Mouse (Mus musculus) heart, embryonic 10.5 days (tissue): Measurements from ENCODE around the gene Methig1. TPM values are rescaled to one million over a fixed set of nuclear protein-coding genes. Genes with fewer than 3 reads are reported as not detected.
A peak's percentile ranks its signal among the peaks of the same experiment; 100 is the strongest.

Experiments used
- DNase-seq: peaks from one replicate; pipeline ENCODE4 v3.0.0-alpha.2; 2017; ENCODE audit warnings: low spot score
- H3K27ac ChIP-seq: fragments of 300-500 bp; sonication (generic); 2 replicates; pipeline ENCODE4 v1.5.1; 2016; ENCODE audit warnings: mild to moderate bottlenecking
- H3K27me3 ChIP-seq: fragments of 300-500 bp; sonication (generic); 2 replicates; pipeline ENCODE4 v1.6.1; 2016; ENCODE audit warnings: mild to moderate bottlenecking; ENCODE audit not compliant: poor library complexity, insufficient read depth, severe bottlenecking
- H3K36me3 ChIP-seq: fragments of 300-500 bp; sonication (generic); 2 replicates; pipeline ENCODE4 v1.6.1; 2016; ENCODE audit warnings: mild to moderate bottlenecking, moderate library complexity
- H3K4me1 ChIP-seq: fragments of 300-500 bp; sonication (generic); 2 replicates; pipeline ENCODE4 v1.6.1; 2016; ENCODE audit warnings: mild to moderate bottlenecking
- H3K4me3 ChIP-seq: fragments of 300-500 bp; sonication (generic); 2 replicates; pipeline ENCODE4 v1.5.1; 2016; ENCODE audit warnings: mild to moderate bottlenecking, moderate library complexity
- H3K9me3 ChIP-seq: fragments of 300-500 bp; sonication (generic); 2 replicates; pipeline ENCODE4 v1.6.1; 2016; ENCODE audit warnings: mild to moderate bottlenecking, moderate library complexity
- WGBS: fragments of 180-500 bp; shearing (Covaris S2); methylation state at CpG from one replicate; pipeline ENCODE4 v1.1.7; 2016; 5-methylcytosine and 5-hydroxymethylcytosine counted together
- polyA plus RNA-seq: library from polyadenylated mRNA; unstranded; fragments of >200 nt; fragmentation: Nextera tagmentation; extraction: Ambion mirVana; gene quantifications from 2 replicates; pipeline ENCODE4 v1.2.1, GENCODE M21; 2016

The Methig1 gene
- polyA plus RNA-seq, 1 experiment from 2014 or later: 0.33 TPM

DNA sequence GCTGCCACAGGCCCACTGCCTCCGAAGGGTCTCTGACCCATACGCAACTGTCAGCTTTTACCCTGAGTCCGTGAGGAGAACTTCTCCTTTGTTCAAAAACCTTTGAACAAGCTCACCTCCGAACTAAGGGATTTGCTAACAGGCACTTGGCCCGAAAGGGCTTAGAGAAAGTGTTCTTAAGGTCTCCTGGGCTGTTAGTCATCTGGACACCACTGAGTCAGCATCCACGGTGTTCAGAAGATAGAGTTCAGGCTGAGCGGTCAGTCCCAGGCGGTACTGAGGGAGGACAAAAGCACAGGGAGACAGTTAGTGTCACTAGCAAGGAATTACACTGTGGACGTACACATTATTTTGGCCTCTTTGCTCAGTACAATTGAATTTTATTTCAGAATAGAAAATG lies 35.9 kb downstream of the Methig1 start:
- Histone ChIP-seq H3K4me1 (peaks cover 47% of the 10 kb centered on the region), H3K9me3 (no peaks in the 10 kb centered on the region), H3K36me3 (peaks cover 5% of the 10 kb centered on the region), H3K27ac (no peak overlapping the region), H3K27me3 (no peaks in the 10 kb centered on the region; the same call in 1 of the 2 replicates), H3K4me3 (no peak overlapping the region)
- DNase-seq: no peak
- WGBS: 77% methylated on average over 9 of the region's 9 CpGs

DNA sequence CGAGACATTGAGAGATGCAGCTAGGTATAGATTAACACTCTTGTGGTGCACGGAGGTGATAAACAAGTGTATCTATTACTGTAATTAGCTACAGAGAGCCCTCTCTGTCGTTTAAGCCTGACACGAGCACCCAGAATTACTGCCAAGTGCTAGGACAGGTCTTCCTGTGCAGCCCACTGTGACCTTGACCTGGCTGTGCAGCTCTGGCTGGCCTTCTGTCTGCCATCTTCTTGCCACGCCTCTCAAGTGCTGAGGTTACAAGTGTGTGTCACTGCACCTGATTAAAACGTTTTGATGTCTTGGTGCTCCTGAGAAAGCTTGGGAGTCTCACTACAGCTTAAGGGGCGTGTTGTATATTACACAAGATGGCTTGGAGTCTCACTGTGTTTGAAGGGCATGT lies 38.1 kb downstream of the Methig1 start:
- WGBS: 51% methylated on average over 7 of the region's 7 CpGs
- no peak for DNase-seq
- peaks cover 25% of the 10 kb centered on the region for H3K36me3 ChIP-seq
- H3K27me3 ChIP-seq: no peaks in the 10 kb centered on the region
- H3K4me1 ChIP-seq: peaks cover 50% of the 10 kb centered on the region
- H3K27ac ChIP-seq: peak overlapping the region; percentile 47
- no peak overlapping the region for H3K4me3 ChIP-seq
- H3K9me3 ChIP-seq: no peaks in the 10 kb centered on the region

DNA sequence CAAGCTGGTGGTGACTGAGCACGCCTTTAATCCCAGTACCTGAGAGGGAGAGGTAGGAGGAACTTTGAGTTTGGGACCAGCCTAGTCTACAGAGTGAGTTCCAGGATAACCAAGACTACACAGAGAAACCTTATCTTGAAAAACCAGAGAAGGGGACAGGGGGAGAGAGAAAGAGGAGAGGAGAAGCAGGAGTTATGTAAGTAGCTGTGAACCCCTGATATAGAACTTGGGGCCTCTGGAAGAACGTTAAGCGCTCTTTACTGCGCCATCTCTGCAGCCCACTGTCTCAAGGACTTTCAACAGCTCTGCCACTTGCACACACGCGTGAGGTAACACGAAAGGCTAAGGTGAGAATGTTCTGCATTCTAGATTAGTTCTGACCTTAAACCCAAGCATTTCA lies 38.6 kb downstream of the Methig1 start:
- peaks cover 30% of the 10 kb centered on the region for H3K36me3 ChIP-seq
- peaks cover 50% of the 10 kb centered on the region for H3K4me1 ChIP-seq
- H3K4me3 ChIP-seq: no peak overlapping the region
- DNase-seq: peak; percentile 84
- H3K9me3 ChIP-seq: no peaks in the 10 kb centered on the region
- peak overlapping the region; percentile 47 for H3K27ac ChIP-seq
- 72% methylated on average over 7 of the region's 7 CpGs for WGBS
- no peaks in the 10 kb centered on the region for H3K27me3 ChIP-seq

DNA sequence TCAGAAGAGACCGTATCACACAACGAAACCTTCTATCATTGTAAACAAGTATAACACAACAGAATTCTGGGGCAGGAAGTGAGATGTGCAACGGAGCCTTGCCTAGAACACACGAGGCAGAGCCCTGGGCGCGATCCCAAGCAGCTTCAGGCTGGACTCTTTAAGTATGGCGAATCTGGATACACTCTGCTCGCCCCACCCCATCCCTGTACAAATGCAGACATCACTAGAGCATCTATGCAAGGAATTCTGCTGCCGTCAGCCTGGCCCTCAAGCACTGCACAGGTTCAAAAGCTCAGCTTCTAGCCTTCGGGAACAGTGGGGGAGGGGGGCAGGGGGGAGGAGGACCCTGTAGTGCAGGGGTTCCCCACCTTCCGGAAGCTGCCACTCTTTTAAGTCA lies 40.1 kb downstream of the Methig1 start:
- WGBS: 71% methylated on average over 11 of the region's 11 CpGs
- H3K4me3 ChIP-seq: no peak overlapping the region
- no peaks in the 10 kb centered on the region for H3K9me3 ChIP-seq
- no peaks in the 10 kb centered on the region for H3K27me3 ChIP-seq
- peaks cover 44% of the 10 kb centered on the region for H3K36me3 ChIP-seq
- peak overlapping the region; percentile 13 for H3K27ac ChIP-seq
- DNase-seq: no peak
- H3K4me1 ChIP-seq: peaks cover 50% of the 10 kb centered on the region

DNA sequence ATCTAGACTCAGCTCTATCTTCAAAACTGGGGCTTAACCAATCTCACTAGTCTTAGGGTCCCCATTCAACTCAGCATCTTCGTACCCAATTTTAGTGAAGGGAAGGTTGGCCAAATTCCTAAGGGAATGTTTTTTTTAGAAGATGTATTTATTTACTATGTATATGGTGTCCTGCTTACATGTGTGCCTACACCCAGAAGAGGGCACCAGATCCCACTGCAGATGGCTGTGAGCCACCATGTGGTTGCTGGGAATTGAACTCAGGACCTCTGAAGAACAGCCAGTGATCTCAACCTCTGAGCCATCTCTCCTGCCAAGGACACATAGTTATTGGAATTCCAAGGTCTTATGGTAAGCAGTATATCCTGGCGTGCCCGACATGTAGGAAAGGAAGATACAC lies 42.6 kb downstream of the Methig1 start:
- WGBS: 97% methylated on average over 3 of the region's 3 CpGs
- H3K27me3 ChIP-seq: no peaks in the 10 kb centered on the region
- H3K36me3 ChIP-seq: peaks cover 69% of the 10 kb centered on the region
- no peaks in the 10 kb centered on the region for H3K9me3 ChIP-seq
- peaks cover 35% of the 10 kb centered on the region for H3K4me1 ChIP-seq
- H3K27ac ChIP-seq: no peak overlapping the region
- H3K4me3 ChIP-seq: no peak overlapping the region
- no peak for DNase-seq

DNA sequence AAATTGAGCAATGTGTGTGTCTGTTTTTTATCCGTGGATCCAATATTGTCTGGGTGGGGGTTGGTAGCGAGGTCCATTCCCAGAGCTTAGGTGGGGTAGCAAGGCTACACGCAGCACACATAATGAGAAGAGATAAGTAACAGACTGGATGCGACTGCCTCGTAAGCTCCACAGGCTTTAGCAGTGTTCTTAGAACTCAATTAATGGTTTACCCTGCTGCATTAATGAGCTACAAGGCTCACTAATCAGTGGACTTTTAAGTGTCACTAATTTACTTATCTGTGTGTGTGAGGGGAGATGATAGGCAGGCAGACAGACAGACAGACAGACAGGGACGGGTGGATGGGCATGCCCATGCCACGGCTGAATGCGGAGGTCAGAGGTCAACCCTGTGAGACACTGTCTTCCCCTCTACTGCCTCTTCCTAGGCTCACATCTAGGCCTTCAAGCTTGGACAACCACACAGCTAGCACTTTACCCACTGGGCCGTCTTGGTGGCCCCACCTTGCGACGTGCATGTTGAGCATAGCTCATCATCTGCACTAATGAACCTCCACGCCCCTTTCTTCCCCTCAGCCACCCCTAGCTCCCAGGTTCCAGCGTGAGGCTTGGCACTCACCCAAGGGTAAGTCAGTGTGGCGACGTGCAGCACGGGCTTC lies 47.8 kb downstream of the Methig1 start:
- no peaks in the 10 kb centered on the region for H3K9me3 ChIP-seq
- no peak overlapping the region for H3K27ac ChIP-seq
- H3K4me3 ChIP-seq: no peak overlapping the region
- H3K36me3 ChIP-seq: peaks cover 90% of the 10 kb centered on the region
- peak; percentile 71 for DNase-seq
- no peaks in the 10 kb centered on the region for H3K27me3 ChIP-seq
- H3K4me1 ChIP-seq: no peaks in the 10 kb centered on the region
- 86% methylated on average over 16 of the region's 16 CpGs for WGBS

DNA sequence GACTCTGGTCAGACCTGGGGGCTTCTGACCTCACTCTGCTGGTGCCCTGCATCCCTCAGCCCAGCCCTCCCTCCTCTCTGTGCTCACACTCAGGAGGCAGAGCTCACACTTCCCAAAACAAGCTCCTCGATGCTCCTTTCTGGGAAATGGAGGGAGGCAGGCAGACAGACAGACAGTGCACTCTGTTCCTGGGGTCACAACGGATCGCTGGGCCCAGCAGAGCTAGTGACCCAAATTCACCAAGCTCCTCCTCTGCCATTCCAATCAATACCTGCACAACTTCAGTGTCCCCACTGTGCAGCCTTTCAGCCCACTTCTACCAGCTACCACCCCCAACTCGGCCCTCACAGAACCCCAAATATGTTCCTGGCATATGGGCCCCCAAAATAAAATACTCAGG lies 48.9 kb downstream of the Methig1 start:
- H3K27ac ChIP-seq: no peak overlapping the region
- H3K9me3 ChIP-seq: no peaks in the 10 kb centered on the region
- DNase-seq: no peak
- H3K4me1 ChIP-seq: 0 out of 2 replicates have a peak, but pooled peaks cover 6% of the 10 kb centered on the region
- H3K36me3 ChIP-seq: peaks cover 82% of the 10 kb centered on the region
- no peak overlapping the region for H3K4me3 ChIP-seq
- WGBS: 91% methylated on average over 4 of the region's 4 CpGs
- no peaks in the 10 kb centered on the region for H3K27me3 ChIP-seq

DNA sequence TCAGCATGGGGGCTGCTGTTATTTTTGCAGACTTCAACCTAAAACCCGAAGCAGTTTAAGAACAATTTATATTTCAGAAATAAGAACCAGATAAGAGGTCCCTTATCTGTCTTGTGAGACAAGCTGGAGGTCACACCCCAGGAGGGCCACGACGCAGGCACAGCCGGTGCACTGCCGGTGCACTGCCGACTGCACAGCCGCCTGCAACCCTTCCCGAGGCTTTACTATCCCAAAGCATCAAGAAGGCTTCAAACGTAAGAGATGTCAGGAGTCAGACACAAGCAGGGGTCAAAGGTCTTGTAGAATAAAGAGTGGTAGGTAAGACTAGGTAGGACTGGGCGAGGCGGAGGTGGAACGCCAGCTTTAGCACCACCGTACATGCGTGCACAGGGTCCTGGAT lies 49.4 kb downstream of the Methig1 start:
- WGBS: 87% methylated on average over 14 of the region's 14 CpGs

DNA sequence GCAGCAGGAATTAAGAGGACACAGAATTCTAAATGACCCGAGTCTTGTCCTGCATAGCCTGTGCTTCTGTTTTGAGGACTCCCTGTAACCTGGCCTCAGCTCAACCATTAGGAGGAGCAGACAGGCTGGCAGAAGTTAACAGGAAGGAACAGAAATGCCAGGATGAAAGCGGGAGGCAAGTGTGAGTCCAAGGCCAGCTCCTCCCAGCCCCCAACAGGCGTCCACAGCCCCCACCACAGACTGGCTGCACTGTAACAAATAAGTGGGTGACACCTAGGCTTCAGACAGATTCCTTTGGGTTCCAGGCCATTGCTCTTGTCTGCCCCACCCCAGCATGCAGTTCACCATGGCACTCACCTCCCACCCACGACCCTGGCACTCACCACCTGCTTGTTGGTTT lies 49.8 kb downstream of the Methig1 start:
- no peak for DNase-seq
- 0 out of 2 replicates have a peak, but pooled peaks cover 6% of the 10 kb centered on the region for H3K4me1 ChIP-seq
- peaks cover 79% of the 10 kb centered on the region for H3K36me3 ChIP-seq
- H3K27me3 ChIP-seq: no peaks in the 10 kb centered on the region
- H3K4me3 ChIP-seq: no peak overlapping the region
- no peak overlapping the region for H3K27ac ChIP-seq
- H3K9me3 ChIP-seq: no peaks in the 10 kb centered on the region
- WGBS: 85% methylated on average over 4 of the region's 4 CpGs

More for the DNA sequence above, 49.4 kb downstream of the Methig1 start:
- DNase-seq: no peak
- no peaks in the 10 kb centered on the region for H3K27me3 ChIP-seq
- no peak overlapping the region for H3K27ac ChIP-seq
- H3K4me1 ChIP-seq: 0 out of 2 replicates have a peak, but pooled peaks cover 6% of the 10 kb centered on the region
- no peak overlapping the region for H3K4me3 ChIP-seq
- no peaks in the 10 kb centered on the region for H3K9me3 ChIP-seq
- H3K36me3 ChIP-seq: peaks cover 80% of the 10 kb centered on the region

DNA sequence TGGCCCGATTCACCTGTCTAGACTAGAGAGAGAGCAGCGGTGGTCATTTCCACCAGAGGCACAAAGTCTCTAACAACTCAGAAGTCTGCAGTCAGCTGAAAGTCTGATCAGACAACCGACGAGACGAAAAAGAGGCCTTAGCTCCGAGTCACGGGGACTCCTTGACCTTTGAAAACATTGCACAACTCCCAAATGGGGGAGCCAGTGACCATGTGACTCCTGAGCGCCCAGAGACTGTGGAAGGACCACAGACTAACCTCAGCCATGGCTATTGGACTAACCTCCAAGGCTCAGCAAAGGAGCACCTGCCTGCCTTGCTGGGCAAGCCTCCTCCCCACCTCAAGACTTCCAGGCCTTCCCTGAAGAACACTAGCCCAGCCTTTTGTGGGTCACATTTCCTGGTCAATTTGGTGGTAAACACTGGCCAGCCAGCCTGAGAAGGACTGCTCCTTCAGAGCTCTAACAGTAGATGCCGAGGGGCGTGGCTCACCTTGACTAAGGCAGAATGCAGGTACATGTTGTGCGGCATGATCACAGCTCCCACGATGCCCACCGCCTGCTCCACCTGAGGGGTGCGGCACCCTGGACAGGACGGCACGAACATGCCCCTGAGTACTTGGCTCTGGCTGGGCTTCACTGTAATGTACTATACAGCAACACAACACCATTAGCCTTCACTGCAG lies 50.5 kb downstream of the Methig1 start:
- Histone ChIP-seq H3K27ac (no peak overlapping the region), H3K27me3 (no peaks in the 10 kb centered on the region), H3K4me1 (0 out of 2 replicates have a peak, but pooled peaks cover 6% of the 10 kb centered on the region), H3K36me3 (peaks cover 79% of the 10 kb centered on the region), H3K9me3 (no peaks in the 10 kb centered on the region), H3K4me3 (no peak overlapping the region)
- 90% methylated on average over 16 of the region's 16 CpGs for WGBS
- no peak for DNase-seq

DNA sequence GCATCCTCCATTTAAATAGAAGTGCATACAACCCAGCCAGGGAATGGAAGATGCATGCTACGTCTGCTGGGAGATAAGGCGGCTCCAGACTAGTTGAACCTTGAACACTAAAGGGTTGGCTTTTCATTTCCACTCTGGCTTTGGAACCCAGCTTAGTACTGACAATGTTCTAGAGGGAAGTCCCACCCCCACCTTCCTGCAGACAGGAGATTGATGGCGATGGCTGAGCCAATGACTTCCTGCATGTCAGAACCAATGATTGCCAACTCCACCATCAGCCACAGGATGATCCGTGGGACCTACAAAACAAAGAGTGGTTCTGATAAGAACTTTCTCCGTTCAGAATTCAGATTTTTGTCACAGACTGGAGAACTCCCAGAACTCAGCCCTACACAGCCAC lies 53.1 kb downstream of the Methig1 start:
- Histone ChIP-seq H3K9me3 (no peaks in the 10 kb centered on the region), H3K27me3 (no peaks in the 10 kb centered on the region), H3K4me1 (0 out of 2 replicates have a peak, but pooled peaks cover 7% of the 10 kb centered on the region), H3K27ac (no peak overlapping the region), H3K4me3 (no peak overlapping the region), H3K36me3 (peaks cover 73% of the 10 kb centered on the region)
- 63% methylated on average over 5 of the region's 5 CpGs for WGBS
- no peak for DNase-seq

DNA sequence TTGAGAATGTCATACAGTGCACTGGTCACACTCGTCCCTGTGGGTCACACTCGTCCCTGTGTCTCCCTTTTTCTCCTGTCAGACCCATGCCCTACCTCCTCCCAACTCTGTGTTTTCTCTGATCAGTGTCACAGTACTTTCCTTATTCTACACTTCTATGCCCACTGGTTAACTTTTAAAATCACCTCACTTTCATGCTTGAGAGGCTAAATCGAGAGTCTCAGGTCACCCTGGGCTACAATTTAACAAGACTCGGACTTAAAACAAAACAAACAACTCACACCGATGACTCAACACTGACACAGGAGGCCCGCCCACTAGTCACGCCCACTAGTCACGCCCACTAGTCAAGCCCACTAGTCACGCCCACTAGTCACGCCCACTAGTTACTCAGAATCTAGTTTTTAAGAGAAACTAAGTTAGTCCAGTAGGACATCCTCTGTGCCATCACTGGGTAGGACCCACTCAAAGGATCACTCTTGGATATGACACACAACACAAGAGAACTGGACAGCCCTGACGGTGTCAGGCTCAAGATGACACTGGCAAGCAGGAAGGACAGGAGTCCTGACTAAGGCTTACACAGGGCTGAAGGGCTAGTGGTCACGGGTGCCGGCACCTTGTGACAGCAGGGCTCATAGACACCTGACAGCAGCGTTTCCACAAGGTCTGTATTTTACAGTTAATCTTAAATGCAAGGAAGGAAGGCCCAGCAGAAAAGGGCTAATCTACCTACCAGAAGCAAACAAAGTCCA lies 58.1 kb downstream of the Methig1 start:
- peak; percentile 89 for DNase-seq
- no peaks in the 10 kb centered on the region for H3K9me3 ChIP-seq
- H3K4me1 ChIP-seq: peaks cover 34% of the 10 kb centered on the region
- no peak overlapping the region for H3K4me3 ChIP-seq
- H3K27ac ChIP-seq: no peak overlapping the region
- 62% methylated on average over 14 of the region's 14 CpGs for WGBS
- H3K36me3 ChIP-seq: peaks cover 33% of the 10 kb centered on the region
- H3K27me3 ChIP-seq: no peaks in the 10 kb centered on the region

DNA sequence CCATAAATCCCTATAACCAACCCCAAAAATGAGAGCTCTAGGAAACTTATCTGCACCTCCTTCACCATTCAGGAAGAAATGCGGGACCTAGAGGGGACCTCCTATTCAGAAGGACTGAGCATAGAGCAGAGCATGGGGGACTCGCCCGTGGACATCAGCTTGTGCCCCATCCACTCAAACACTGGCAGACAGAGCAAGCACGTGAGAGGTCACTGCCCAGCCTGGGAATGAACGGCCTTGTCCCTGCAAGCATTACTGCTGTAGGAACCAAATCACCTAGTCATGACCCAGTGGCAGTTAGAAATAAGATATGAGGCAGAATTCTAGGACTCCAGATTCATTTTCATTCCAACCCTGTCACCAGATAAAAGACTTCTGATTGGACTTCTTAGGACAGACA lies 58.8 kb downstream of the Methig1 start:
- no peaks in the 10 kb centered on the region for H3K9me3 ChIP-seq
- H3K27ac ChIP-seq: no peak overlapping the region
- 83% methylated on average over 5 of the region's 5 CpGs for WGBS
- H3K36me3 ChIP-seq: peaks cover 33% of the 10 kb centered on the region
- H3K27me3 ChIP-seq: no peaks in the 10 kb centered on the region
- H3K4me1 ChIP-seq: peaks cover 33% of the 10 kb centered on the region
- DNase-seq: no peak
- no peak overlapping the region for H3K4me3 ChIP-seq
